Mouse (Mus musculus): ENCODE measurements around the gene Taf3. TPM values are rescaled to one million over a fixed set of nuclear protein-coding genes. Genes with fewer than 3 reads are reported as not detected.

The Taf3 gene
- total RNA-seq, 2 experiments from 2014 or later: 8.9 to 13.4 TPM

DNA sequence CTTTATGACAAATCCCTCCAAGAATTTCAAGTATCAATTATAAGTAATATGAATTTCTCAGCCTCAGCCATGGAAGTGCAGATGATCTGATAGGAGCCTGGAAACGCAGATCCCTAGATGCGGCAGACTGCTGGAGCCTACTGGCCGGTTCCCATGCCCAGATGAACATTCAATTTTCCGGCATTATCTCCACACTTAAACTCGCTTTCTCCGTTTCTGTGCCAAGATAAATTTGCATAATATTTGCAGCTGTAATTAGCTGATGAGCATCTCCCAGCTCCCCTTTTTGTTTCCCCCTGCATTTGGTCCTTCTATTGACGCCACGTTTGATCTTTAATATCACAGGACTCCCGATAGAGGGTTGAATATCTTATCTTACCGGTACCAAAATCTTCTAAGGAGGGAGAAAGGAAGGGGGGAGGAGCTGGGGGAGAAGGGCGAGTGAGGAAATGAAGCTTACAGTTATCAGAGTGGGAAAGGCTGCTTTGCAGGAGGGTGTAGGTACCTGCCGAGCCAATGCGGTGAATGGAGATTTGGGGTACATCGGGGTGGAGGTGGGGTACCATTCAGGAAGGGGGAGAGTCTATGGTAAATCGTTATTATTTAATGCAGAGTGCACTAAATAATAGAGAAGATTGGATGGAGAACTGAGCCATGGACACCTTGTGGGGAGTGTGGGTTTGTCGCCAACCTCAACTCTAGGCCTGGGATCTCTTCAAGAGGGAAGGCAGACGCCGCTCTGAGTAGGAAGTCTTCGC lies 153.4 kb downstream of the Taf3 start:
- no peak for ATAC-seq (replicated peaks; ENCODE audit: low FRiP score, poor library complexity, severe bottlenecking)

- ATAC-seq (replicated peaks; ENCODE audit: low FRiP score, poor library complexity, severe bottlenecking): no peak
These were observed 155.0 kb downstream of the Taf3 start for GRCm38 (mm10) chr2:9893272-9893953.

- no peak for ATAC-seq (replicated peaks; ENCODE audit: low FRiP score, poor library complexity, severe bottlenecking)
These were observed 155.9 kb downstream of the Taf3 start for GRCm38 (mm10) chr2:9892541-9892940.

DNA sequence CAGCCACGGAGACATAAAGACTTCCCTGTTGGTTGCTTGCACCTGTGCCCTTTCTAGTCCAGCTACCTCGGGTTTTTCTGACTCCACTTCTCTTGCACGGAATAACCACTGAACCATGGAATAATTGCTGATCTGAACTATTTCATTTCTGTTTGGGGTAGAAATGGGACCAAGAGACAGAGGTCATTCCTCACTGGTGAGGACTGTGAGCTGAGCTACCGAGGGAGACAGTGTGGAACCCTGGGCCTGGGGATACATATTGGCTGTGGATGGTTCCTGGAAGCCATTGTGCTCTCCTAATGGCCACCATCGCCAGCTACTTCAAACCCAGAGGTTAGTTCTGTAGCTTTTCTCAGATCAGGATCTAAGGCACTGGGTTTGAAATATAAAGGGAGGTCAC lies 157.5 kb downstream of the Taf3 start:
- no peak for ATAC-seq (replicated peaks; ENCODE audit: low FRiP score, poor library complexity, severe bottlenecking)

GRCm38 (mm10) chr2:9890251-9890650 lies 158.1 kb downstream of the Taf3 start:
- no peak for ATAC-seq (replicated peaks; ENCODE audit: low FRiP score, poor library complexity, severe bottlenecking)

DNA sequence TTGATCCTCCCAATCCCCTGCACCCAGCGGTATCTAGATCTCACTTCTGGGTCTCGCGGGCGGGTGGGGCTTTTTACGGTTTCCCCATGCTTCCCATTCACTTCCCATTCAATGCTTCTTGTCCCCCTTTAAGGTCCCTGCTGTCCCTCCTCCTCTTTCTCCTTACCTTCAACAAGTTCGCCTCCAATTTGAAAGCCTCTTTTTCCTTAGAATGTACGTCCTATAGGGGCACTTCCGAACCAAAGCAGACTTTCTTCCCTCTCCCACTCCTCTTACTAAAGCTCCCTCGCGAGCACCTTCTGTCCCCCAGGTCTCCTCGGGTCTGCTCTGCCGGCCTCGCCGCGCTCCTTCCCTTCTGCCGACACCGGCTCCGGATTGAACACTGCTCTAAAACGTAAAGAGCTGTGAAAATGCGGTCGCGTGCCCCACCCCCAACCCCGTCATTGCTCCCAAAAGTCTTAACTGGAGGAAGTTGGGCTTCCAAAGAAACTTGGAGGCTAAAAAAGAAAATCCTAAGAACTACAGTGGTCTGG lies 158.7 kb downstream of the Taf3 start, which contains the start of gene Gata3:
Gene Gata3, minus strand, starts transcription at position 384 of the 533 bp plus-strand sequence.
- ATAC-seq (replicated peaks; ENCODE audit: low FRiP score, poor library complexity, severe bottlenecking): no peak

GRCm38 (mm10) chr2:9888913-9889650 lies 159.3 kb downstream of the Taf3 start, which contains the start of gene 9230102O04Rik:
Gene 9230102O04Rik (minus strand): TSS chr2:9889540.
- ATAC-seq (replicated peaks; ENCODE audit: low FRiP score, poor library complexity, severe bottlenecking): no peak

DNA sequence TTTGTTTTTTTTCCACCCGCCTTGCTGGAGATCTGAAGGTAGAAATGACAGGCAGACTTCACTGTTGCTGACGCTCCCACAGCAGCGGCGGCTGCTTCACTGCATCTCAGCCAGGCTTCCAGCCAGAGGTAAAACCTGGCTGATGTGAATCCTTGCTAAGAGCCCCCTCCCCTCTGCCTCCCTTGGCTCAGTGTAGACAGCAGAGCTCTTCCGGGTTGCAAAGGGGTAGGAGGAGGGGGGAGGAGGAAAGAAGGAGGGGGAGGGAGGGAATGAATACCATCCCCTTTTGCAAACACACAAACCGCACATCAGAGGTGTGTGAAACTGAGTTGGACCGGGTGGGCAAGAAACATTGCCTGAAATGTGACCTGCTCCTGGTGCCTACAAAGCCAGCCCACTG lies 160.8 kb downstream of the Taf3 start:
- no peak for ATAC-seq (replicated peaks; ENCODE audit: low FRiP score, poor library complexity, severe bottlenecking)

- ATAC-seq (replicated peaks; ENCODE audit: low FRiP score, poor library complexity, severe bottlenecking): no peak
These were observed 161.3 kb downstream of the Taf3 start for GRCm38 (mm10) chr2:9886921-9887610.

- ATAC-seq (replicated peaks; ENCODE audit: low FRiP score, poor library complexity, severe bottlenecking): no peak
These were observed 162.4 kb downstream of the Taf3 start for GRCm38 (mm10) chr2:9886031-9886430.

- no peak for ATAC-seq (replicated peaks; ENCODE audit: low FRiP score, poor library complexity, severe bottlenecking)
These were observed 163.1 kb downstream of the Taf3 start for GRCm38 (mm10) chr2:9885217-9885770.

DNA sequence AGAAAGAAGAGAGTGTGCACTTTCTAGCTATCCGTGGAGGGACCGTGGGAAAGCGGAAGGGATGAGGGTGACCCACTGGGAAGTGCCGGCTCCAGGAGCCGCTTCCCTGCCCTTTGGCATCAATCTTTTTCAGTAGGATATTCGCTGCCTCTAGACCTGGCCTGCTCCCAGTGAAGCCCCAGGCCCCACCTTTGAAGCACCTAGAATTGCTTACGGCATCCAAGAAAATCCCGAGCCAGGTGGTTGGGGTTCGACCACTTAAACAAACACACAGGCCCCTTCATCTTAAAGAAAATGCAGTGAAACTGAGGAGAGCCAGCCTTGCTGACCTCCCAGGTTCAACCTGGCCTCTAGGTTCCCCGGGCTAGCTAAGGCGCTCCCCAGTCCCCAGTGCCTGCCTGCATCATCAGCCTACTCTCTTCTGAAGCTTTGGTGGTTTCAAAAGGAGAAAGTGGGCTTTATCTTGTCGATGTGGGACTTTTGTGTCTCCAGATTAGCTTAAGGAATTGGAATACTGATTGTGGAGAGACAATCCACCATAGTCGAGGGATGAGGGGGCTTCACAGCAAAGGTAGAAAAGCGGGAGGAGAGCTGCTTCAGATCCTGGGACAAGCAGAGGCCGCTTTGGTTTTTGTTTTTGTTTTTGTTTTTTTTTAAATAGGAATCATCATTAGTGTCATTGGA lies 163.7 kb downstream of the Taf3 start:
- no peak for ATAC-seq (replicated peaks; ENCODE audit: low FRiP score, poor library complexity, severe bottlenecking)

DNA sequence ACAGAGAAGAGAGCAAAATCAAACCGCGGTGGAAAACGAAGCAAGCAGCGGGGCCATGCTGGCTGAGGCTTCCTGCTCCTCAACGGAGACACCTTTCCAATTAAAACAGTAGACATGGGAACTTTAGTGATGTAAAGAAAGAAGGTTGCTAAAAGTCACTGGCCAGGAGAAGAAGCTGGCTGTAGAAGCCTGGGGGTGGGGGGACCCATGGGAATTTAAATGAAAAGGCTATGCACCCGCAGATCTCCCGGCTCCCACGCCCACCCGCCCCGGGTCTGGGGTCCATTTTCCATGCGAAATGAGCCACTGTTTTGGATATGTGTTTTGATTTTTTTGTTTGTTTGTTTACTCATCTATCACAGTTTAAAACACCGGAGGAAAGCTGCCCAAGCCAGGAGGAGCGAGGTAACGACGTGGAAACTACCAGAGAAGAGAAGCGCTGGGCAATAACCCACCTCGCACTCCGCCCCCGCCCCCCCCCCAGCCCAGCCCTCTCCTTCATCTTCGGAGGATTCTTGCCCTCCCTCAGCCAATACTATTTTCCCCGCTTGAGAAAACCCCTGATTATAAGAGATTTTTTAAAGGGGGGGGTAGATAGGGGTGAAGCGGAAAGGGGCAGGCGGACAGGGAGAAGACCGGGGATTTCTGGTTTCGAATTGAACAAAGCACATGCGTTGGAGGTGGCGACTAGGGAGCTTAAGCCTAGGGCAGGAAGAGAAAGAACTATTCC lies 164.4 kb downstream of the Taf3 start:
- ATAC-seq (replicated peaks; ENCODE audit: low FRiP score, poor library complexity, severe bottlenecking): no peak

- no peak for ATAC-seq (replicated peaks; ENCODE audit: low FRiP score, poor library complexity, severe bottlenecking)
These were observed 165.2 kb downstream of the Taf3 start for GRCm38 (mm10) chr2:9882926-9883802.

DNA sequence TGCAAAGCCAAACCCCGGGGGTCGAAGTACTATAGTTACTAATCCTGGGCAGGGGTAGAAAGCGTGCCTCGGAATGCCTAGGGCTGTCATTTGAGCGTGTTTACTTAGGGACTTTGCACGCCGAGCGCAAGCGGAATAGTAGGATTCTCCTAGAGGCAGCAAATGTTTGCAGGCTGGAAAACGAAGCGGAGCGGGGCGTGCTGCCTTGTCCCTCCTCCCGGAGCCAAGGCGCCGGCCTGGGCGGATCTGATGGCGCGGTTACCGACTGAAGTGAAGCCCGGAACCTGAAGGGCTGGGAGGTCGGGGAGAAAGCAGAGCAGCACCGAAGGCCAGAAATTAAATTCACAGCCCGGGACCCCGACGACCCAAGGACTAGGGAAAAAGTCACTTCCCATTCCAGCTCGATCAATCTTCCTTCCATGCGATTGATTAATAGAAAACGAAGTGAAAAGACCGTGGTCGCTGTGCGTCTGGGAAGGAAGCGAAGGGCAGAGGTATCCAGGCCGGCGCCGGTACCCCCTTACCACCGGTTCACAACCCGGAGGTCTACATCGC lies 165.9 kb downstream of the Taf3 start:
- no peak for ATAC-seq (replicated peaks; ENCODE audit: low FRiP score, poor library complexity, severe bottlenecking)

DNA sequence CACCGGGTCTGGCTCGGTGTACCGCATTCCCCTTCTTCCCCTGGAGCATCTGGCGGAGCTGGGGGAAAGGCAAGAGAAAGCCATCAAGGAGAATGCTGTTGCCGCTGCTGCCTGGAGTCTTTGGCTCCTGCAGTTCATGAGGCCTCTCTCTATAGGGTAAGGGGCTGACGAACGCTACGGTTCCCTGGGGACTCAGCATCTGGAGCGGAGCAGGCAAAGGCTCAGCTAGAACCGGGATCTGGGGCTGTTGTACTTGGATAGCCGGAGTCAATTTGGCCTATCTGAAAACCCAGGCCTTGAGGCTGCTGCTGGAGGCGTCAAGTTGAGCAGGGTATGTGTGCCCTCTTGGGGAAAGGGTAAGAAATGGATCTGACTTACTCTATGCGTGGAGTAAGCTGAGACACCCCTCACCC lies 166.8 kb downstream of the Taf3 start:
- ATAC-seq (replicated peaks; ENCODE audit: low FRiP score, poor library complexity, severe bottlenecking): no peak

DNA sequence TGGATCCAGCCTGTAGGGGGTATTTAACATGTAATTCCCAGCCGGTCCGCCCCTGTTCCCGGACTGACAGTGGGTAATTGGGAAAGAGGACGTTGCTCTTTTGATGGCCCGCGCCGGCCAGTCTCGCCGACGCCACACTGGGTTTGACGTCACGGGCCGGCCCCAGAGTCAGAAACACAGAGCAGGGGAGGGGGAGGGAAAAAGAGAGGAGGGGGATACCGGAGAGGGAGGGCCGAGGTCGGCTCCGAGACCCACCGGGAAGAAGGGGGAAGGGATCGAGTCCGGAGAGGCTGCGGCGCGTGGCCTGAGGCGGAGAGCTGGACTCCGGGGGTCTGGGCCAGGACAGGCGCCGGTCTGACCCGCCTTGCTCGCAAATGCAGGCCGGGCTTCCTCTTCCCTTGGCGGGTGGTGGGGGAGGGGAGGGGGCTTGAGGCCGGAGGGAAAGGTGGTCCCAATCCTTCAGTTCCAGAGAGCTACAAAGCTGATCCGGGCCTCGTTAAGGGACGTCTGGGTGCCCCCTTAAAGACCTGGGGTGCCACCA lies 167.3 kb downstream of the Taf3 start, which contains the start of gene 4930412O13Rik:
Gene 4930412O13Rik, plus strand, starts transcription at position 202 of the 541 bp plus-strand sequence.
- ATAC-seq (replicated peaks; ENCODE audit: low FRiP score, poor library complexity, severe bottlenecking): no peak

Measured in erythroid progenitor cell, adult 5-6 weeks (primary cell).